Mouse (Mus musculus): ENCODE measurements around the gene Atl2.

Gene Atl2

DNA sequence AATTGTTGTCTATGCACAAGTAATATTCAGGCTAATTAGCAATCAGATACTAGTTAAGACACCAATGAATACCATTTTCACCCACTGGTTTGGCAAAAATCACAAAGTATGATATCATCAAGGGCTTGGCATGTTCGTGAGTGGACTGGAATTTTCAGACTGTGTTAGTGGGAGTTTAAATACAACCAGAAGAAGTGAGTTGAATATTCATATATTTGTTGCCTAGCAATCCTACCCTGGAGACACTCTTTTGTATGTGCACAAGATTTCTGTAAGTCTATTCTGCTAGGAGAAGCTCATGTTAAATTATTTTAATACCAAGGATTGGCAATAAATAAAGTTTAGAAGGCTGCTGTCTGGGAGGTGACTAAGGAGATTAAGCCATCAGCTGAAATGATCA is 71.5 kb downstream of the Atl2 start:
- DNase-seq (ENCODE audit: low spot score in 2 of 2): no peak

- DNase-seq (ENCODE audit: low spot score in 2 of 2): no peak
These were observed 77.0 kb downstream of the Atl2 start for GRCm38 (mm10) chr17:79818884-79819283.

- no peak for DNase-seq (ENCODE audit: low spot score in 2 of 2)
These were observed 77.9 kb downstream of the Atl2 start for GRCm38 (mm10) chr17:79817995-79818394.

DNA sequence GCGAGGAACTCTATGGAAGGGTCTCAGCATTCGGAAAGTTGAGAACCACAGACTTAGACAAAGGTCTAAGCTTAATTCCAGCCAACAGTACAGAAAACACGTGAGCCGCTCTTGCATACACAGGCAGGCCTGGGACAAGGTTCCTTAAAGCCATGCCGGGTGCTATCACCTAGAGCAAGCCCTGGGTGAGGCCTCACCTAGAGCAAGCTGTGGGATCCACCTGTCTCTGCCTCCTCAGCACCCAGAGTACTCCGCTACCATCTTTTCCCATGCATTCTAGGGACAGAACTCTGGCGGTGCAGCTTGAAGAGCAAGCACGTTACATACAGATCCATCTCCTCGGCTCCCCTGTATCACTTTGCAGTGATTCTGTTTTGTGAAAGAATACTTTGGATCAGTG is 78.4 kb downstream of the Atl2 start:
- DNase-seq (ENCODE audit: low spot score in 2 of 2): no peak

DNA sequence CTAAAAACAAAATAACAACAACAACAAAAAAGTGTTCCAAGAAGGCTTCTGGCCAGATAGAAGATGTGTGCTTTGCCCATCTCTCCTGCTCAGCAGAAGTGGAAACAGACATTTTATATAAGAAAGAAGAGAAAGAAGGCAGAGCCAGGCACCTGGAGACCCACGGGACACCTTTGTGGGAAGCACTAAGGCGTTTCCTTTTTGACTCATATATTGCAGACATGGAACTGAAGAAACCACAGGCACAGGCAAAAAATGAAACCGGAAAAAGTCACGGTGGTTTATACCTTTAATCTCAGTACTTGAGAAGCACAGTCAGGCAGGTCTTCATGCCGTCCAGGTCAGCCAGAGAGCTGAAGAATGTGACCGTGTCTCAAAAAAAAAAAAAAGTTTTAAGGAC is 79.0 kb downstream of the Atl2 start:
- DNase-seq (ENCODE audit: low spot score in 2 of 2): no peak

GRCm38 (mm10) chr17:79810421-79810820 is 85.5 kb downstream of the Atl2 start:
- DNase-seq (ENCODE audit: low spot score in 2 of 2): no peak

DNA sequence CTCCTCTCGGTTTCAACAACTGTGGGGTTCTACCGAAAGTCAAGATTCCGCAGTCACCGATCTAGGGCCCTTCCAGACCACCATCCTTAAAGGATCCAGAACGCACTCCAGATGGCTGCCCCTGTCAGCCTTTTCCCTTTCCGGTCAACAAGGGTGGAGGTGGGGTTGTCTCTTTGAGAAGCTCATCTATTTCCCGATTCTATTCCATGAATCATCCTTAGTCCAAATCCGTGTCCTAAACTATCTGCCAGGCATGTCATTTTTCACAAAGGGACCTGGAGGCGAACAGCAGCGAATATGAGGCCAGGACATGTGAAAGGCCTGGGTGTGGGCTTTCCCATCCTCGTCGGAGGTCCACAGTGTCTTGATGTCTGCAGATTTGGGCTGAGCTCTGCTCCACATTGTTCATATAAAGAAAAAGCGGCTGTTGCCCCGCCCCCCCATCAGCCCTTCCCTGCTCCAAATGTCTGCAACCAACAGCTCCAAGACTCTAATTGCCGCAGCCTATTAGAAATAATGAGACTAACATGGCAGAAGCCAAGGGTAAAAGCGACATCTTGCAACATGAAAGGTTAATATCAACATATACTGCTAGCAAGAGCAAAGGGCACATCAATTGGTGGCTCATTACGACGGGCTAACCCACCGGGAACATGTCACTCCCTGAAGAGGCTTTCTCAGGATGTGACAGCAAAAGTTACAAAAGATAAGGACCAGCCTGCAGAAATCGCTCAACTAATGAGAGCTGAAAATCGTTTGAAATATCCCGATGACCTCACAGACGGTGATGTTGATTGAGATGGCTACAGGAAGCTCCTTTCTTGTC is 86.2 kb downstream of the Atl2 start:
- DNase-seq (ENCODE audit: low spot score in 2 of 2): no peak

- no peak for DNase-seq (ENCODE audit: low spot score in 2 of 2)
These were observed 88.5 kb downstream of the Atl2 start for GRCm38 (mm10) chr17:79807237-79807930.

DNA sequence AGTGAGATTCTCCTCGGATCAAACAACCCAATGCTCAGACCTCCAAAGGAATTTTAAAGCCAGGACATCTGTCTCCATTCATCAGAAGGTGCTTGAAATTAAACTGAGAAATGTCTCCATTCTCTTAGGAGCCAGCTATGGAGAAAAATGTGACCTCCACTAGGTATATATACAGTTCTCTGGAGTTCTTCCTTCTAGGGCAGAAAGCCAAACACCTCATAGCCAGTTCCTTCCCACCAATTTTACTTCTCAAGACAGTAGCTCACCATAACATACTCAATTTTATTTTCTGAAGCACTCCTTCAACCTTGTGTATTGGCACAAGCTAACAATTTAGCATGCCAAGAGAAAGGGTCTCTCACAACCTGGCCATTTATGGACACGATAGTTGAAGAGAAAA is 91.2 kb downstream of the Atl2 start:
- no peak for DNase-seq (ENCODE audit: low spot score in 2 of 2)

GRCm38 (mm10) chr17:79802056-79802455 is 93.9 kb downstream of the Atl2 start:
- DNase-seq (ENCODE audit: low spot score in 2 of 2): no peak

DNA sequence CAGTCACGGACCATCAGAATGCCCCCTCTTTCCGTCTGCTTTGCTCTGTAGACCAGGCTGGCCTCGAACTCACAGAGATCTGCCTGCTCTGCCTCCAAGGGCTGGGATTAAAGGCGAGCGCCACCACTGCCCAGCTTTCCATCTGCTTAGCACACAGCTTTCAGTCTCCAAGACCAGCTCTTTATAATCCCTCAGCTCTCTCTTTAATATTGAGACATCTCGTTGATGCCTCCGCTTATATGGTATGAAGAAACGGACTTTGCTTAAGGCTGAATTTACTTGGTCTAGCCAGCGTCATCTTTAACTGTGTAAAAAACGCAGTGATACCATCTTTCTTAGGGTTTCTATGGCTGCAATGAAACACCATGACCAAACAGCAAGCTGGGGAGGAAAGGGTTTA is 97.1 kb downstream of the Atl2 start:
- DNase-seq (ENCODE audit: low spot score in 2 of 2): no peak

Measured in urinary bladder, adult 18-20 months (tissue).